Mouse (Mus musculus) heart, adult 10 weeks (tissue): ENCODE results near the gene Dmgdh. TPM values are rescaled to one million over a fixed set of nuclear protein-coding genes. Genes with fewer than 3 reads are reported as not detected.

ENCODE experiments used
- polyA plus RNA-seq: library from polyadenylated mRNA; stranded (reverse); fragments of 350-450 nt; fragmentation: Illumina TruSeq; extraction: RNeasy Lipid Tissue Mini Kit (QIAGEN cat#74804); gene quantifications from one replicate; pipeline ENCODE4 v1.2.3, GENCODE M21; 2014; ENCODE audit warnings: low read depth, low replicate concordance

Gene Dmgdh
- polyA plus RNA-seq = 0.18 TPM

DNA sequence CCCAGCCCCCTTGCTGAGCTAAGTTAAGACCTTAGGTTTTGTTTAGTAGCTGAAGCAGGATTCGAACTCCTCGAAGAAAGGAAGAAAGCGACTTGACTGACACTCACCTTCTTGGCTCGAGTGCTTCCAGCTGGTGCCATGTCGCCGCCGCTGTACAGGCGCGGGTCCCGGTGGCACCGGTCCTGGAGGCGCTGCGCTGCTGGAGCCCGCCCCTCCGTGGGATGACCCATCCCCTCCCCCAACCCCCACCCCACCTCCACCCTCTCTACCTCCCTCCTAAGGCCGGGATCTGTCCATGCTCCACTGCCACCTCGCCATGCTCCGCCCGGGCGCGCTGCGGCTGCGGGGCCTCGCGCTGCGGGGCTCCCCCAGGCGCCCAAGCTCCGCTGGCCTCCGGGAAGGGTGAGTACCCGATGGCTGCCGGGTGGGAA, at the start of gene Dmgdh, which contains the start of gene Bhmt2:
Gene Dmgdh (plus strand): TSS at position 303 of the 431 bp plus-strand sequence.
Gene Bhmt2 (minus strand): TSS at position 172 of the 431 bp plus-strand sequence.

DNA sequence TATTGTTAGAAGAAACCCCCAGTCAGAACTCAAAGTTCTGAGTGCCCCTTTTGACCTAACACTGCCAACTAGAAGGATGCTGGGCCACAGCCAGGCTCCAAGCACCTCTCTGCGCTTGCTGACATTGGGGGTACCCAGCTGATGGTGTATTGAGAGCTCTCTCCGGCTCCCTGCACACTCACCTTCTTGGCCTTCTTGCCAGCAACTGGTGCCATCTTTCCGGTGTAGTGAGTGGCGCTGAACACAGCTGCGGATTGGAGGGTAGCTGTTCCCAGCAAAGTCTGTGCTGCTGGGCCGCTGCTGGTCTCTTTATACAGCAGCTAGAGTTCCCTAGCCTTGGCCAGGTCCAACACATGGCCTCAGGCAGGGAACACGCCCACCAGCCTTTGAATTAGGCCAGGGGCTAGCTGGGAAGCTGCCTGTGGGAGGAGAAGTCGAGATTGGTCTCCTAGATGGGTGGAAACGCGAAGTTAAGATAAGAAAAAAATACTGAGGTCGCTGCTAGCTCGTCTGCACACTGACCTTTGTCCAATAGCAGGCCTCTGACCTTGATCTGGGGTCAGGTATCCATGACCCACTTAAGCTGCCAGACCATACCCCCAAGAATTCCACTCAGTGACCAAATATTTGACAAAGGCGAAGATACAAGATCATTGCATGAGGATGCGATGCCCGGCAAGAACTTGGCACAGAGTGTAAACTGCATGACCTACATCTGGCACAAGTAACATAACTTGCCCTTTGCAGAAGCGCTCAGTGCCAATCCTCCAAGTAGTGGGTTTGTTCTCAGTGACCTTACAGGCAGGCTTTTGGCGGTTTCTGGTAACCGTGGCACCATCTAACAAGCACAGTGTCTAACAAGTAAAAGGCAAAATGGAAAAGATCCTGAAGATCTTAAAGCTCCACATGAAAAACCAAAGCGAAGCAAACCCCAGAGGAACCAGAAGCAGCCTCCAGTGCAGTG, 36.7 kb upstream of the Dmgdh start, which contains the start of gene Bhmt:
Gene Bhmt (minus strand): TSS at position 680 of the 964 bp plus-strand sequence.

DNA sequence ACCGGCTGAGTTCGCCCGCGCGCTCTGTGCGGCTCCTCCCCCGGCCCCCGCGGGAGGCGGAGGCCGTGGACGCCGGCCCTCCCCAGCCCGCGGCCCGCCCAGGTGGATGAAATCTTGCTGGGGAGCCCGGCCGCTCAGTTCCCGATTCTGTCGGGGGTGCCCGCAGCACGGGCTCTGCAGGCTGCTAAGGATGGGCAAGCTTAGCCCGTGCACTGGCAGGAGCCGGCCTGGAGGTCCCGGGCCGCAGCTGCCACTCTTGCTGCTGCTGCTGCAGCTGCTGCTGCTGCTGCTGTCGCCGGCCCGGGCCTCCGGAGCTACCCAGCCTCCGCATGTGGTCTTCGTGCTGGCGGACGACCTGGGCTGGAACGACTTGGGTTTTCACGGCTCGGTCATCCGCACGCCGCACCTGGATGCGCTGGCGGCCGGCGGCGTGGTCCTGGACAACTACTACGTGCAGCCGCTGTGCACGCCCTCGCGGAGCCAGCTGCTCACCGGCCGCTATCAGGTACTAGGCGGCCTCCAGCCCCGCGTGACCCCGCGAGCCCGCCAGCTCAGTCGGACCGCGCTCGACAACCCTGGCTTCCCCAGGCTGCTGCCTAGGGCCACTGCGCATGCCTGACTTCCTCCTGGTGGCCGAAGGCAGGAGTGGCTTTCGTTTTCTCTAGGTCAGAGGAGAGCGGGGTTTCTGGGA, 97.5 kb downstream of the Dmgdh start, which contains the start of gene Arsb:
Gene Arsb (plus strand): TSS at position 43 of the 691 bp plus-strand sequence.

Other genes with a start within 250 kb of the Dmgdh start
- 20.2 TPM for gene Jmy, start 174.6 kb upstream of the Dmgdh start, polyA plus RNA-seq
- gene Bhmt, start 36.5 kb upstream of the Dmgdh start, polyA plus RNA-seq = 2.6 TPM
- gene Bhmt2, start 131 bp upstream of the Dmgdh start, polyA plus RNA-seq = not detected
- 7.9 TPM for gene Arsb, start 97.2 kb downstream of the Dmgdh start, polyA plus RNA-seq